Mouse (Mus musculus) mouse trophoblast stem cell (cell line): ENCODE measurements around the gene Fgf8.

ENCODE experiments used
- in situ Hi-C, 2 experiments: fragments of 300-500 bp; cut with MseI, MboI; formaldehyde crosslinking; loops; 2 replicates in 1 of 2; 3 replicates in 1 of 2; pipeline ENCODE4 v1.15.1; 2025

Gene Fgf8

DNA sequence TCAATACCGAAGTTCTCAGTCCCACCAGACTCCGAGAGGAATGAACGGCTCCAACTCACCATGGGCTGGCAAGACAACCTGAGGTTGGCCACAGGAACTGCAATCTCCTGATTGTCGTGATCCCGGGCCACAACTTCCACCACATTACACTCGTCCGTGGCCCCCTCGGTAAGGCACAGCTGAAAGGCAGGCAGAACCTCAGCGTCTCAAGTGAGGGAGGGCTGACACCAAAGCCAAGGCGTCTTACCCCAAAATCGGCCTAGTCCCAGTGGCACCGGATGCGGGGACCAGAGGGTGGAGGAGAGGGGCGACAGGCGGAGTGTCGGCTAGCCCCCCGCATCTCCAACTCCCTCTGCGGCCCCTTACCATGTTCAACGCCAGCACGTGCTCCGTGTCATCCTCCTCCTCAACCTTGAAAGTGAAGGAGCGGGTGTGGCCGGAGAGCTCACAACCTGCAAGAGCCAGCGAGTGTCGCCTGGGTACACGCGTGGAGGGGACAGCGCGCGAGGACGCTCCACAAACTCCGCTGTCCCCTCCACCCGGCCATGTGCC, 6.1 kb upstream of the Fgf8 start:
- in situ Hi-C loops = loop anchor here (10.0 kb wide), 1 partner anchor 174 kb away; no protein-coding TSS in a partner anchor

DNA sequence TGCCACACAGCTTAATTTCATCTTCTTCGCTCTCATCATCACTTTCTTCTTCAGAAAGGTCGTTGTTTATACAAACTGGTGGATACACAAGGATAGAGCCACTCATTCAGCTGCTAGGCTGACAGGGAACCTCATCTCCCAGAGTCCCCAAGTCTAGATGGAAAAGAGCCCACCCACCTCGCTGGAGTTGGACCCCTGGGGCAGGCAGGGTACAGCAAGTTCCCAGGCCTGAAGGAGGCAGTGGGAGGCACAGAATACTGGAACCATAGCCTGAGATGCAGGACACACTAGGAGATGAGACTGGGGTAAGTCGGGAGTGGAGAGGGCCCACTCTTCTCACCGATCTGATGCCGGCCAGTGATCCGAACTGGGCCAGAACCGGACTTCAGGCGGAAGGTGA, 5.5 kb upstream of the Fgf8 start:
- in situ Hi-C loops = loop anchor here (10.0 kb wide), 1 partner anchor 173 kb away; no protein-coding TSS in a partner anchor

GRCm38 (mm10) chr19:45747028-45747867, 4.5 kb upstream of the Fgf8 start:
- in situ Hi-C loops = loop anchor here (10.0 kb wide), 1 partner anchor 172 kb away; no protein-coding TSS in a partner anchor

DNA sequence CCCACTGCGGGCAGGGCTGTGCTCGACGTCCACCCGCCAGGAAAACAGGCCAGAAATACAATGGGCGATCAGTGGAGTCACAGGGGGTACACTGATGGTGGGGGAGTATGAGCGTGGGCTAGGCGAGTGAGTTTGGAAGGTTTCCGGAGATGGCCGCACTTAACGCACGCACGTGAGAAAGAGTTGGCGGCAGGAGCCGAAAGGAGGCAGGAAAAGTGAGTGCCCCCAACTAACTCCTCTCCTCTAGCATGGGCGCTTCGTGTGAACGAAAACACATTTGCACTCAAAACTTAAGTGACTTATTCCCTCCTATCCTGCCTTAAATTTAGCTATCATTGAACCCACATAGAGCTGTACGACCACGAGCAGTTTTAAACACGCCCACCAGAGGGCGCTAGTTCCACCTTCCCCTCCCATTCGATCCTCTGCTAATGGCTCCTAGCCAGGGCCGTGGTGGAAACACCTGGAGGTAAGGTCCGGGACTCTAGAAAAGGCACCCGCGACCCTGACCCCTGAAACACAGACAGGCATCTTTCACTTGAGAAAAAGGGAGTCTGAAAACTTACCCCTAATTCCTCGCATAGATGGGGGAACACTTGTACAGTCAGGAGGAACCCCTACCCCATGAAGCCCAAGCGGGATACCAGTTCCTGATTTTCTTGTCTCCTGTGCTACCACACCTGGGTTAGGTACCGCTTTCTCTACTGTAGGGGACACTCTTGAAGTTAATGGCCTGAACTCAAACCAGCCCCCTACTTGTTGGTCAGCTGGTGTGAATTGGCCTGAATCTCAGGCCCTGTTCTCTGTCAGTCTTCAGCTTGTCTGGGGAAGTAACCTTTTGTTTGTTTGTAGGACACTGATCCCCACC, 3.7 kb upstream of the Fgf8 start:
- in situ Hi-C loops = loop anchor here (10.0 kb wide), 1 partner anchor 172 kb away; no protein-coding TSS in a partner anchor

- in situ Hi-C loops = loop anchor here (10.0 kb wide), 1 partner anchor 171 kb away; no protein-coding TSS in a partner anchor
Observed at GRCm38 (mm10) chr19:45745344-45746152, 2.8 kb upstream of the Fgf8 start.

- in situ Hi-C loops = loop anchor here (10.0 kb wide), 1 partner anchor 169 kb away; no protein-coding TSS in a partner anchor
Observed at GRCm38 (mm10) chr19:45743619-45744018, 904 bp upstream of the Fgf8 start.

DNA sequence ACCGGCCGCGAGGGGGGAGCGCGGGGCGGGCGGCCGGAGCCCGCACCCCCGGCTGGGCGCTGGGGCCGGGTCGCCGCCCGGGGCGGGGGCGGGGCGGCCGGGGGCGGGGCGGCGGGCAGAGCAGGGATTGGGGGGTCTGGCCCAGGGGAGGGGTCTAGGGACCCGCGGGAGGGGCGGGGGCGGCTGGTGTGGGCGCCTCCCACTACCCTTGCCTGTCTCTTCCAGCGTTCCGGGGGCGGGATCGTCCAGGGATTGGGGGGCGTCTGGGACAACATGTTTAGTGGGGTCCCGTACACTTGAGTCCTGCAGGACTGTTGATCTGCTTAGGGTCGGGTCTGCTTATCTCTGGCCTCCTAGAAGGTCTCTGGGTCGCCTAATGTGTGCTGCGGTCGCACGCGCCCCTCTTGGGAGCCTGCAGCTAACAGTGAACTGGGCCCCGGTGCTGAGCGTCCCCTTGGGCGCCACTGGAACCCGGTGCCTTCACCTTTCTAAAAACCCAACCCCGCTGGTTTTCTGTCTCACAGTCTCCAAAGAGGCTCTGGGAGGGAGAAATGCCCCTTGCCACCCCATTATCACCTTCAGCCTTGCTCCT, 365 bp upstream of the Fgf8 start:
- in situ Hi-C loops = loop anchor here (10.0 kb wide), 1 partner anchor 168 kb away; no protein-coding TSS in a partner anchor

- in situ Hi-C loops = loop anchor here (10.0 kb wide), 1 partner anchor 167 kb away; no protein-coding TSS in a partner anchor
Observed at GRCm38 (mm10) chr19:45741431-45742217, 1.1 kb downstream of the Fgf8 start.

DNA sequence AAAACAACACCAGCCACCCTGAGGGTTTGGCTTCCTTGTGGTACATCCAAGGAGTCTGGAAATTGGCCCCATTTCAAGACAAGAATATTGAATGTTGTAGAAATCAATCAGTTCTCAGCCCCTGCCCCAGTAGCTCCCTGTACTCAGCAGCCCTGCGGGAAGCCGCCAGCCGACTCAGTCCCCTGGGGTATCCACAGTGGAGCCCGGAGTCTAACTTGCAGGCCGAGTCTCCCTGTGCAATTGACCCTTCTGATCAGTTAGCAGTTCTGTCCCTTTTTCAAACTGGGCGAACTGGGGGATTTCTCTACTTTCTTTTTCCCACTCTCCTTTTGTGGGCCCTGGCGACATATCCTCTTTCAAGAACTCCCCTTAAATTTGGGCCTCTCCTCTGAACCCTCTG, 1.9 kb downstream of the Fgf8 start:
- in situ Hi-C loops = loop anchor here (10.0 kb wide), 1 partner anchor 166 kb away; no protein-coding TSS in a partner anchor

DNA sequence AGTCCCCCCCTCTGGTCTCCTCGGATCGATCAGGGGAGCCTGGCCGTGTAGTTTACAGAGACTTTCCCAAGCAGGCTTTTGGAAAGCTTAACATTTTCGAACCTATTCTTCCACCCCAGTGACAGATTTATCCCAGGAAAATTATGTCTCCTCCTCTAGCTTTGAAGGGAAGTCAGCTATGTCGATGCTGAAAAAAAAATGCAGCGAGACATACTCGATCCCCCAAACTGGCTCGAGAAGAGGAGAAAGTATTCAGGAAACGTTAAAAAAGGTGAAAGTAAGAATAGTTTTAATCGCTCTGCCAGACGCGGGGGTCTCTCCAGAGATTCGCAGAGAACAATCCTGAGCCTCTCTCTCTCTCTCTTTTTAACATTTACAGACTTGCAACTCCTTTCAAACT, 2.5 kb downstream of the Fgf8 start:
- in situ Hi-C loops = loop anchor here (10.0 kb wide), 1 partner anchor 165 kb away; no protein-coding TSS in a partner anchor

DNA sequence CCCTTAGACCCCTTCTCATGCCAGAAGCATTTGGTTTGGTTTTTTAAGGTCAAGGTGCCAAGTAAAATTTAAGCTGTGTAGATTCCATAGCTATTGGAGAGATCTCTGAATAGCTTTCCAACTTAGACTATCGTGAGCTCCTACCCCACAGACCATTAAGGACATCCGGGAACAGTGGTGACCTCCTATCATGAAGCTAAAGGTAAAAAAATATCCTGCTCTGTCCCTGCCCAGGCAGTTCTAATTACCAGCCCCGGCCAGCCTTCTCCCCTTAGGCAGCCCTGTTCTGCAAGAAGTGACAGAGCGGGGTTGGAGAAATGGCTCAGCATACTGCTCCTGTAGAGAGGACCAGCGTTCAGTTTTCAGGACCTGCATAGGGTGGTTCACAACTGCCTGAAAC, 4.2 kb downstream of the Fgf8 start:
- in situ Hi-C loops = no loop called here

- in situ Hi-C loops = no loop called here
Observed at GRCm38 (mm10) chr19:45737846-45738484, 4.8 kb downstream of the Fgf8 start.

DNA sequence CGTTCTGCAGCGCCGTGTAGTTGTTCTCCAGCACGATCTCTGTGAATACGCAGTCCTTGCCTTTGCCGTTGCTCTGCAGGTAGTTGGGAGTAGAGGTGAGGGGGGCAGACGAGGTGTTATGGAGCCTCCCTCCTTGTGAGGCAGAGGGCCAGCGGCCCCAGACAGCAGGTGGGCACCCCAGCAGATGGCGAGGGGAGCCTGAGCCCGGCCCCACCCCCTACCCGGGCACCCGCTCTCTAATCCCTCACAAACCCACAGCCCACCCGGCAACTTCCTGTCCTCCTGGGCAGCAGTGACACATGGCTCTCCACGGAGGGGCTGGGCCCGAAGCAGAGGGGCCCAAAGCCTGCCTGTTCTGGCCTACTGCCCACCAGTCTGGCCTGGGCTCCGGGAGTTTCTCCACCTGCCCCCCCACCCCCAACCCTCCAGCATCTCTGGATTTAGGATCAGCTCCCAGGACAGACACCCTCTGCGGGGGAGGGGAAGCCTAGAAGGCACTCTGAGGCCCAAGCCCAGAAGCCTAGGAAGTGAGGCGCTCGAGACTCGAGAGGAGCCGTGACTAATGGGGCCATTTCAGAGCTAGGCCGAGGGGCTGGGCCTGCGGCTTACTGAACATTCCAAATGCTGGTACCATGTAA, 5.4 kb downstream of the Fgf8 start:
- in situ Hi-C loops = no loop called here

DNA sequence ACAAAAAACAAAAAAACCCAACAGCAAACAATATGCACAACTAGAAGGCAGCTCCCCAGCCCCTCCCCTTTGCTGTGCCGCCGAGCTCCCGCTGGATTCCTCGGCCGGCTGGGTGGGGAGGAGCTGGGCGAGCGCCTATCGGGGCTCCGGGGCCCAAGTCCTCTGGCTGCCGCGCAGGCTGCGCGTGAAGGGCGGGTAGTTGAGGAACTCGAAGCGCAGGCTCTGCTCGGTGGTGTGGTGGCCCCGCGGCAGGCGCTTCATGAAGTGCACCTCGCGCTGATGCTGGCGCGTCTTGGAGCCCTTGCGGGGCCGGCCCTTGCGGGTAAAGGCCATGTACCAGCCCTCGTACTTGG, 5.9 kb downstream of the Fgf8 start:
- in situ Hi-C loops = no loop called here

- in situ Hi-C loops = no loop called here
Observed at GRCm38 (mm10) chr19:45736241-45736640, 6.5 kb downstream of the Fgf8 start.

DNA sequence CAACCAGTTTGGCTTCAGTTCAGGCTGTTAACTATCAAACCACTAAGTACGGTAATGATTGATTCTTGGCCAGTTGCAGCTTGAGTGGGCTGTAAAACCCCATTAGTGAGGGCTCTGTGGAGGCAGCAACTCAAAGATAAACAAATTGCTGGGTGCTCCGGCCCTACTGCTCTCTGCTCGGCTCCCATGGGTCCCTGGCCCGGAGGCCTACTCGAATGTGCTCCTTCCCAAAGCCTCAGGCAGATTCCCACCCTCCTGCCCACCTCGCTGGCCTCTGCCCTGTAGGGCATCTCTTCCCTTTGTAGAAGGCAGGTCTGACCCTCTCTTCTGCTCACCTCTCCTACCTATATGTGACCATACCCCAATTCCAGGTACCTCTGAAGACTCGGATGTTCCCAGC, 8.0 kb downstream of the Fgf8 start:
- in situ Hi-C loops = no loop called here

GRCm38 (mm10) chr19:45734191-45734590, 8.5 kb downstream of the Fgf8 start:
- in situ Hi-C loops = no loop called here

DNA sequence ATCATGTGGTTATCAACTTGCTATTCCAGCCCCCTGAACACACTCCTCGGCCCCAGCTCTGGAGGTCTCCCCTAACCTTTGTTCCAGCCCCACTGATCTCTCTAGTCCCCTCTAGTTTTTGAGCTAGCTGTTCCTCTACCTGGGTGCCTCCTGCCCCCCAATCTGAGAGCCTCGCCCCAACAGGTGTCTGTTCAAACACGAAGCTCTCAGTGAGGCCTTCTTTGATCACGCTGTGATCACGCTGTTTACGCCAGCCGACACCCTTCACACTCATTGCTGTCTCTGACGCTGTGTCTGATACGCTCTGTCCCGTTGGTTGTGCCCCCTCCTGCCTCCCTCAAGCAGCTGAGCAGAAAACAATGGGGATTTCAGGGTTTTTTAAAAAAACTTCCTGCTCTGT, 9.2 kb downstream of the Fgf8 start:
- in situ Hi-C loops = no loop called here

GRCm38 (mm10) chr19:45731658-45732057, 11.1 kb downstream of the Fgf8 start:
- in situ Hi-C loops = no loop called here
